Mouse (Mus musculus) cerebellum, adult 2 months (tissue): Measurements from ENCODE around the gene Cadps.

ENCODE experiments used
- CTCF ChIP-seq: fragments of 200-500 bp; IDR thresholded peaks from 2 replicates; pipeline ENCODE4 v1.5.1; 2011; ENCODE audit warnings: low read depth, mild to moderate bottlenecking, control low read depth, low read length, moderate library complexity, borderline replicate concordance; ENCODE audit not compliant: insufficient read depth
- POLR2A ChIP-seq: fragments of 200-500 bp; IDR thresholded peaks from 2 replicates; pipeline ENCODE4 v1.6.1; 2011; ENCODE audit warnings: low read length, control low read depth, borderline replicate concordance; ENCODE audit not compliant: insufficient read depth

DNA sequence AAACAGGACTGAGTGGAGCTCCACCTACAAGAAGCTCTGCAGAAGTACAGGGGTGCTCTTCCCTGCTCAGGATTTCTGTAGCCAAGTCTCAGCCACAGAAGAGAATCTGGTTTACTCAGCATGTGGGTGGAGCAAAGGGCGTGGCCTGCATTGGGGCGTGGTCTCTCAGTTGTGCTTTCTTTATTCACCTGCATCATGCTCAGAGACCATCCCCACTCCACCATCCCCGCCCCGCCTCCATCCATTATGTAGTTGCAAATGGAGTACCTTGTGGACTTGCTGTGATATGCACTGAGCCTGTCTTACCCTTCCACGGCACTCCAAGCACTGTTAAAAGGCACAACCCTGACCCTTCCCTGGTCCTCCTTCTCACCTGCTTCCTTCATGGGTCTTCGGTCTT, 271.5 kb downstream of the Cadps start:
- TF ChIP-seq POLR2A (no peak), CTCF (no peak)
